Mouse (Mus musculus): ENCODE measurements at regions not wholly inside any gene's neighbourhood (a gene's known extent, or its start where the extent isn't known, plus 50 kb on each side); places are given as distances from the start of the nearest gene placed in this dataset.

- ATAC-seq (ENCODE audit: low FRiP score): no peak
- WGBS: 87% methylated on average over 7 of the region's 7 CpGs
Observed at GRCm38 (mm10) chr12:110393555-110393954, 53.4 kb upstream of the Ppp2r5c start.

More at GRCm38 (mm10) chr12:110393555-110393954, 53.4 kb upstream of the Ppp2r5c start:
- H3K9ac ChIP-seq: no peak overlapping the region
- H3K4me2 ChIP-seq: no peak overlapping the region
- H3K4me3 ChIP-seq (replicated peaks): no peak overlapping the region
- 0 out of 2 replicates have a peak, but pooled peaks cover 3% of the 10 kb centered on the region for H3K27me3 ChIP-seq
- H3K9me3 ChIP-seq: no peaks in the 10 kb centered on the region
- no peaks in the 10 kb centered on the region for H3K36me3 ChIP-seq (replicated peaks)
- no peaks in the 10 kb centered on the region for H3K4me1 ChIP-seq
- H3K27ac ChIP-seq: no peak overlapping the region
